Mouse (Mus musculus) myocyte (in vitro differentiated cells): Measurements from ENCODE around the gene Ttc17.

Experiments used
- CEBPB ChIP-seq: IDR thresholded peaks from 2 replicates; pipeline ENCODE4 v1.6.1; 2011; ENCODE audit warnings: mild to moderate bottlenecking, moderate library complexity; ENCODE audit not compliant: poor library complexity, insufficient read depth, severe bottlenecking
- E2F4 ChIP-seq: IDR thresholded peaks from one replicate; pipeline ENCODE4 v1.6.1; 2011; ENCODE audit warnings: mild to moderate bottlenecking, control low read depth, moderate library complexity; ENCODE audit not compliant: insufficient read depth
- MAX ChIP-seq: IDR thresholded peaks from one replicate; pipeline ENCODE4 v1.6.1; 2011; ENCODE audit warnings: low read depth, mild to moderate bottlenecking, control low read depth
- MYOD1 ChIP-seq, 3 experiments: IDR thresholded peaks; one replicate each; pipeline ENCODE4 v1.6.1; 2011; ENCODE audit warnings: control low read depth in 2 of 3, low read depth in 2 of 3, mild to moderate bottlenecking in 2 of 3, moderate library complexity in 1 of 3; ENCODE audit not compliant: insufficient read length in 2 of 3, control insufficient read depth in 1 of 3
- MYOG ChIP-seq, 3 experiments: IDR thresholded peaks; one replicate each; pipeline ENCODE4 v1.6.1; 2011; ENCODE audit warnings: control low read depth in 2 of 3, low read depth in 2 of 3, mild to moderate bottlenecking in 2 of 3; ENCODE audit not compliant: insufficient read length in 2 of 3, control insufficient read depth in 1 of 3, insufficient read depth in 1 of 3
- POLR2A ChIP-seq: IDR thresholded peaks from one replicate; pipeline ENCODE4 v1.6.1; 2011; ENCODE audit warnings: low read depth, mild to moderate bottlenecking, control low read depth, moderate library complexity; ENCODE audit not compliant: insufficient read length
- POLR2AphosphoS2 ChIP-seq: IDR thresholded peaks from one replicate; pipeline ENCODE4 v1.6.1; 2011; ENCODE audit warnings: low read depth, control low read depth; ENCODE audit not compliant: insufficient read length
- REST ChIP-seq: IDR thresholded peaks from one replicate; pipeline ENCODE4 v1.6.1; 2011; ENCODE audit warnings: mild to moderate bottlenecking, control low read depth, moderate library complexity; ENCODE audit not compliant: insufficient read depth, insufficient read length
- SRF ChIP-seq: IDR thresholded peaks from one replicate; pipeline ENCODE4 v1.6.1; 2011; ENCODE audit warnings: low read depth; ENCODE audit not compliant: control insufficient read depth, insufficient read length
- TCF12 ChIP-seq: IDR thresholded peaks from one replicate; pipeline ENCODE4 v1.6.1; 2011; ENCODE audit warnings: mild to moderate bottlenecking, control low read depth; ENCODE audit not compliant: poor library complexity, insufficient read depth, severe bottlenecking
- TCF3 ChIP-seq: IDR thresholded peaks from one replicate; pipeline ENCODE4 v1.6.1; 2011; ENCODE audit warnings: low read depth, control low read depth; ENCODE audit not compliant: insufficient read length
- USF1 ChIP-seq: IDR thresholded peaks from one replicate; pipeline ENCODE4 v1.6.1; 2011; ENCODE audit warnings: low read depth, mild to moderate bottlenecking, control low read depth, moderate library complexity

- peak; percentile 38 for TF ChIP-seq USF1
- TF ChIP-seq REST: no peak
- TF ChIP-seq CEBPB: no peak
- no peak for TF ChIP-seq TCF12
- no peak for TF ChIP-seq POLR2A
- TF ChIP-seq POLR2AphosphoS2: no peak
- TF ChIP-seq MAX: no peak
- no peak for TF ChIP-seq E2F4
- TF ChIP-seq MYOG (IDR thresholded peaks at IDR 0.05; ENCODE audit: control insufficient read depth in 1 of 3, insufficient read depth in 1 of 3, insufficient read length in 2 of 3, low read depth in 2 of 3): no peak
- no peak for TF ChIP-seq TCF3
- no peak for TF ChIP-seq MYOD1 (IDR thresholded peaks at IDR 0.05; ENCODE audit: control insufficient read depth in 1 of 3, insufficient read length in 2 of 3, low read depth in 2 of 3)
- no peak for TF ChIP-seq SRF
Observed at GRCm38 (mm10) chr2:94389000-94389399, 17.5 kb downstream of the Ttc17 start.
